Mouse (Mus musculus) myocyte (in vitro differentiated cells): ENCODE results near the gene Tln2.

Experiments
- MAX ChIP-seq: IDR thresholded peaks from one replicate; pipeline ENCODE4 v1.6.1; 2011; ENCODE audit warnings: low read depth, mild to moderate bottlenecking, control low read depth
- POLR2A ChIP-seq: IDR thresholded peaks from one replicate; pipeline ENCODE4 v1.6.1; 2011; ENCODE audit warnings: low read depth, mild to moderate bottlenecking, control low read depth, moderate library complexity; ENCODE audit not compliant: insufficient read length
- POLR2AphosphoS2 ChIP-seq: IDR thresholded peaks from one replicate; pipeline ENCODE4 v1.6.1; 2011; ENCODE audit warnings: low read depth, control low read depth; ENCODE audit not compliant: insufficient read length

- no peak for TF ChIP-seq POLR2AphosphoS2
- no peak for TF ChIP-seq MAX
- TF ChIP-seq POLR2A = no peak
Measured at GRCm38 (mm10) chr9:67247365-67247950, 312.0 kb downstream of the Tln2 start.
